Mouse (Mus musculus) kidney, adult 11 months (tissue): ENCODE measurements around the gene Col25a1.

Experiments used
- DNase-seq: peaks from one replicate; pipeline ENCODE4 v3.0.0; 2022

Gene Col25a1

GRCm38 (mm10) chr3:130582903-130583664 is 451.8 kb downstream of the Col25a1 start:
- DNase-seq: no peak

GRCm38 (mm10) chr3:130584007-130584406 is 452.7 kb downstream of the Col25a1 start:
- peak; percentile 29 for DNase-seq

DNA sequence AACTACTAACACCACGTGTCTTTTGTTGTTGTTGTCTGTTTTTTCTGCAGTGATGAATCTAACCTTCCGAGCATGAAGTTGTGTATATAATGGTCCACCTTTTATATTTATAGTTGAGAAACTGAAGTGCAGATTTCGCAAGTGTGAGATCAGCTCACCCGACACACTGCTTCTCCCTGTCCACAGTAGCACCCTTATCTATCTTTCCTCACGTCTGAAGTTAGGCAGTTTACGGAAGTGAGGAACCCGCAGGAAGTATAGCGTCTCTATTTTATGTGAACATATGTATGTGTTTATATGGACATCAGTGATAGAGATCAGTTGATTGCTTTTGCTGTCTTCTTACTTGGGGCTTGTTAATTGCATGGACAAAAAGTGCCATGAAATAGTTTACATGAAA is 463.7 kb downstream of the Col25a1 start:
- DNase-seq: no peak

DNA sequence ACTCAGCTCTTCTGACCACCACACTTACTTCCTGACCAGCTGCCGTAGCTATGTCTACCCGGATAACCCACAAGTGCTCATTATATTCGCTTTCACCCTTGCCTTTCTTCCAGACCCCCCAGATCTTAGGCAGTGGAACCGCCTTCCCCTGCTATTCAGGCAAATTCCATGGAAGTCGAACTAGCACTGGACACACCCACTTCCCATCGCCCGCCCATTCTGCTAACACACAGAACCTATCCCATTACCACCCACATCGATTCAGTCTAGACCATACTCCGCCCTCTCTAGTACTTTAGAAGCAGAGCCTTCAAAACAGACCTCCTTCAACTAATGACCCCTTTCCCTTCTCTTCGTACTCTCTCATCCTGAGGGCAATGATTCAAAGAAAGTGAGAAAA is 470.2 kb downstream of the Col25a1 start:
- DNase-seq: no peak

DNA sequence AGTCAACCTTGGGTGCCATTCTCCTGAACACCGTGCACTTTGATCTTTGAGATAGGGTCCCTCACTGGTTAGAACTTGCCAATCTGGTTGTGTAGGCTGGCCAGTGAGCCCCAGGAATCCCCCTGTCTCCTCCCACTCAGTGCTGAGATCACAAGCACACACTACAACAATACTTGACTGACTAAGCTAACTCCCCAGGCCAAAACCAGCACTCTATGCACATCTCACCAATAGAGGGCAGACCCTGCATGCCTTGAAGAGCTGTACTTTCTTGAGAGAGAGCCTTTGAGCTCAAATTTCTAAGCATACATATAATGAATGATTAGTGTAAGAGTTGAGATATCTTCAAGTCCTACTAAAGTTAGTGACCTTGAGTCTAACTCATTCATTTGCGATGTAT is 476.6 kb downstream of the Col25a1 start:
- no peak for DNase-seq

GRCm38 (mm10) chr3:130614444-130614843 is 483.1 kb downstream of the Col25a1 start:
- DNase-seq: no peak

DNA sequence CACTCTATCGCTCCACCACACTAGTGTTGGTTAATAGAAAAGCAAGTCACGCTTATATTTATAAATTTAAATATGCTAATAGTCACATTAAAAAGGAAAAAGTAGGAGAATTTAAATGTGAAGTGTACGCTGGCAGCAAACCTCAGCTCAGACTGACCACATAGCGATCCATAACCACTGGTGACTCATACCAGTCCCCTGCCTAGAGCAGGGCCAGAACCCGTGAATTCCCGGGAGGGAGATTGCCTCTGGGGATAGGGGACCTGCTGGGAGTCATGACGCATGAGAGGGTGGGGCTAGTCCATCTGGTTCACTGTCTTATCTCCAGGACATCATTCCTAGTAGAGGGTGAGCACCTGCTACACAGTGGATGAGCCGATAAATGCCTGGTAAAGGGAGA is 484.3 kb downstream of the Col25a1 start:
- DNase-seq: no peak

DNA sequence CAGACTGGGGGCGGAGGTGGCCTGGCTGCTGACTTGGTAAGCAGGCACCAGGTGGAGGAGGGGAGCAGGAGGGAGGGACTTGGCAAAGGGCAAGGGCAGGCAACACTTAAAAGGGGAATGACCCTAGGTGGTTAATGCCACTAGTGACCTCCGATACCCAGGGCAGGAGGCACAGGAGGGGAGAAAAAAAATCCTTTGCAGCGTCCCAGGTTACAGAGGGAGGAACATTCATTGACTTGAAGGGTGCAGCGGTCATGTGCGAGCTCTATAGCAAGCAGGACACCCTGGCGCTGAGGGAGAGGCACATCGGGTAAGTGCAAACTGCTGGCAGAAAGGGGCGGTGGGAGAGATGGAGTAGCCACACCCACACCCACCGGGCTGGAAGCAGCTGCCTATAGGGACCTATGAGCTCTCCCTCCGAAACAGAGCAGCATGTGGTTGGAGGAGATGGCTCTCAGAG is 486.2 kb downstream of the Col25a1 start, which contains the start of gene Etnppl:
Gene Etnppl, plus strand, starts transcription at position 10 of the 460 bp plus-strand sequence.
- DNase-seq: peak; percentile 79

DNA sequence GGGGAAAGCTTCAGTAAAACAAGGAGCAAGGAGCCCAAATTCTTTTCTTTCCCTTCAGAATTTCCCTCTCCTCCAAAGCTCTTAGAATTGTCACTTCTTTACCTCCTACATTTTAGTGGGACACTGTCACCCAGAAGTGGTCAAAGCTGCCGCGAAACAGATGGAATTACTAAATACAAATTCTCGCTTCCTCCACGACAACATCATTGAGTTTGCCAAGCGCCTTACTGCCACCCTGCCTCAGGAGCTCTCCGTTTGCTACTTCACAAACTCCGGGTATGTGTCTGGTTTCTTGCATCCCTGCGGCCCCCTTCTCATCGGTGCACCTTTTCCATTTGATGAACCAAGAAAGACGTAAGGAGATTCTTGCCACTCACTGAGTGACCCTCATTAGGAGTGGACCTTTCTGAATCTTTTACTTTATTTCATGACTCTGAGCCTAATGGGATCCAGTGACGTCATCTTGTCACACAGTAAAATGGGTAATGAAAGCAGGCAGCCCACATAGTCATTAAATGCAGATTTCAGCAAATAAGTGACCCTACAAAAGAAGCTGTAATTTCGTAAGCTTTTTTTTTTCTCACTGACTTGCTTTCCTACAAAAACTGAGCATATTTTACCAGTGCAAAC is 489.3 kb downstream of the Col25a1 start:
- no peak for DNase-seq

DNA sequence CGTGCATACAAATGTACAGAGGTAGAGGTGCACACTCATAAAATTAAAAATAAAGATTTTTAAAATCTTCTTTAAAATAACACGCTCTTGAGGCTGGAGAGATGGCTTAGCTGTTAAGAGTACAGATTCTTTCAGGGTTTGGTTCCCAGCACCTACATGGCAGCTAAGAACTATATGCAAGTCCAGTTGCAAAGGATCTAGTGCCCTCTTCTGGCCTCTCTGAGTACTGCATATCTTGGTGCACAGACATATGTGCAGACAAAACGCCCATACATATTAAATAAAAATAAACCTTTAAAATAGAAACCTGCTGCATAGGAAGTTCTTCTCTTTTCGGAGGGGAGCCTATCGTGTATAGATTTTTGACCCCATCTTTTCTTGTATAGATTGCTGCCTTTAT is 497.1 kb downstream of the Col25a1 start:
- DNase-seq: no peak

DNA sequence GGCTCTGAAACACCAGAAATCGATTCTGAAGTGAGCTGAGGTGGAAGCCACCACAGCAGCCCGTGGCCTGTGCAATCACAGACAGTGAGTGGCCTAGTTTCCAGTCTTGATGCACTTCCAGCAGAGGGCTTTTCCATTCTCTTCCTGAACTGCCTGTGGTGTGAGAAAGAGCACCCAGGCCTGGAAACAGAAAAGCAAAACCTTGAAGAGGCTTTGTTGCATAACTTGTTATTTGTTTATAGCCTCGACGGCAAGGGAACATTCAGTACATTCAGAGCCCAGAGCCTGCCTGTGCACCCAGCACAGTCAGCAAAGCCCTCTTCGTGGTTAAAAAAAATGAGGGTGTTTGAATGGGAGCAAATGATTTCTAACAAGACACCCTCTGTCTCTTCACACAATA is 502.6 kb downstream of the Col25a1 start:
- DNase-seq: no peak

- no peak for DNase-seq
Measured at GRCm38 (mm10) chr3:130646110-130646810, 515.0 kb downstream of the Col25a1 start.
